Mouse (Mus musculus) embryonic fibroblast, embryonic 13.5 days (primary cell): ENCODE measurements around the gene Mtch2.
"Not testable (repeated sequence)": the region's sequence is repeated elsewhere in the genome, so short reads cannot be mapped to it uniquely, and the experiment has no call there.

Source experiments
- CTCF ChIP-seq: IDR thresholded peaks from 2 replicates; pipeline ENCODE4 v1.5.1; 2011; ENCODE audit warnings: mild to moderate bottlenecking, control low read depth, low read length, moderate library complexity, borderline replicate concordance; ENCODE audit not compliant: insufficient read depth
- POLR2A ChIP-seq: IDR thresholded peaks from 2 replicates; pipeline ENCODE4 v1.6.1; 2011; ENCODE audit warnings: low read depth, mild to moderate bottlenecking, control low read depth, low read length, moderate library complexity

DNA sequence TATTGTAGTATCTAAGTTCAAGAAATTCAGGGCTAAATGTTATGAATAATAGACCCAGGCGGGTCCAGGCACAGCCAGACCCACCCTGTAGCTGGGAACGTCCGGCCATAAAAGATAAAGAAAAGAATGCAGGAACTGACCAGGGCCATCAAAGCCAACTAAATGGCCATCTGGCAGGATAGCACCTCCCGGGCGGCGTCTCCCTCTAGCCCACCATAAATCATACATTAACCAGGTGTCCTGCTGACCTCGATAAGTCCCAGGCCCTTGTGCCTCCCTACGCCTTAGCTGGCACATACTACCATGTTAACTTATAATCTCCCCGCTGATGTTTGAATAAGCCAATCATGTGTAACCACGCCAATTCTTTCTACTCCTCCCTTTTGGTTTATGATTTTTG is 22.4 kb upstream of the Mtch2 start:
- TF ChIP-seq POLR2A, CTCF: not testable (repeated sequence)
